14 mouse cellular contexts compared by ENCODE assay signal in the genomic region with DNA sequence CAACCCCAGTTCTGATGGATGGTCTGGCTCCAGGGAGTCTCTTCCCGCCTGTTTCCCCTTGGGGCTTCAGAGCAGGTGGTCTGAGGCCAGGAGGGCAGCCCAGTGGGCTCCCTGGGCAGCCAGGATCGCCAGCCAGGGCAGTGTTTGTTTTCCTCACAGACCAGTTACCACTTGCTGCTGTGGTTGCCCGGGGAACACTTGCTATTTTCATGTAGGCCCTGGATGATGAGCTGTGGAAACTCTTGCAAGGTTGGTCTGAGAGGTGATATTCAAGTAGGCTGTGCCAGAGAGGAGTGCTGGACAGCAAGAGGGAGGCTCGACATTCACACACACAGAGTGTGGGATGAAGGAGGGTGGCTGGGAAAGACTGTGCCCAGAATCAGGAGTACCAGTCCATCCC.
"Had no signal": no experiment of that assay in that cellular context is flagged by ENCODE, and none has a peak within 500 bp of the region (broad histone marks: within the 10 kb centered on the region; RNA-seq: fewer than 3 reads in every experiment).

No protein-coding gene starts in this region.

- H3K27me3 ChIP-seq: liver, embryonic 15.5 days; midbrain, embryonic 13.5 days had no signal

- H3K4me3 ChIP-seq: left cerebral cortex, adult 2 months; limb, embryonic 10.5 days; liver, embryonic 15.5 days; megakaryocyte, embryonic 14.5 days; midbrain, embryonic 13.5 days had no signal

- DNase-seq: kidney, postnatal 14 days; lung, adult 2 months; lung, postnatal 10 days; right cerebral cortex, postnatal 14 days; spleen, adult 18-20 months; thymus, adult 18-20 months; thymus, postnatal 14 days had no signal

- H3K9ac ChIP-seq: liver, embryonic 15.5 days; midbrain, embryonic 13.5 days had no signal

- H3K27ac ChIP-seq: left cerebral cortex, adult 2 months; limb, embryonic 10.5 days; liver, embryonic 15.5 days; macrophage; midbrain, embryonic 13.5 days had no signal

- H3K4me2 ChIP-seq: liver, embryonic 11.5 days; liver, embryonic 15.5 days; midbrain, embryonic 13.5 days had no signal

- H3K36me3 ChIP-seq: liver, embryonic 15.5 days; midbrain, embryonic 13.5 days had no signal

- H3K9me3 ChIP-seq: limb, embryonic 10.5 days; liver, embryonic 15.5 days; megakaryocyte, embryonic 14.5 days; midbrain, embryonic 13.5 days had no signal

- ATAC-seq: midbrain, embryonic 13.5 days had no signal

- H3K4me1 ChIP-seq: liver, embryonic 15.5 days; midbrain, embryonic 13.5 days had no signal
